Mouse (Mus musculus) embryonic fibroblast, embryonic 13.5 days (primary cell): ENCODE measurements around the gene Gm28539.

Source experiments
- CTCF ChIP-seq: IDR thresholded peaks from 2 replicates; pipeline ENCODE4 v1.5.1; 2011; ENCODE audit warnings: mild to moderate bottlenecking, control low read depth, low read length, moderate library complexity, borderline replicate concordance; ENCODE audit not compliant: insufficient read depth
- POLR2A ChIP-seq: IDR thresholded peaks from 2 replicates; pipeline ENCODE4 v1.6.1; 2011; ENCODE audit warnings: low read depth, mild to moderate bottlenecking, control low read depth, low read length, moderate library complexity

DNA sequence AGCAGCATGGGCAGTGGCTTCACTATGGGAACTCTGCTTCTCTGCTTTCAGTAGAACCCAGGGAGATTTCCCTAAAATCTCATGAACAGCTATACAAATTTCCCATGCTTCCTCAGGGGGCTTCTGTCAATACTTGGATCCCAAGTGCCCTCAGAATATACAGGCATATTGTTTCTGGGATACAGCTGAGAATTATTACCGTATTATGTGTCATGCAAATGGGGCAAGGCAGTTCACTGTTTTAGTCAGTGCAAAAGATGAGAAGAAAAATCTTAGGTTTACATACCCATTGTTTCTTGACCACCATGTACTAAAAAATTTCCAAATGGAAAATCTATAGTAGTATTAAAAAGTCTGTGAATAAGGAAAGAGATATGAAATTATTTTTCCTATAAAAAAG lies 167.4 kb downstream of the Gm28539 start:
- TF ChIP-seq CTCF, result no peak
- TF ChIP-seq POLR2A, result no peak
